Mouse (Mus musculus) liver, embryonic 14.5 days (tissue): ENCODE results near the gene Phf24.
A peak's percentile ranks its signal among the peaks of the same experiment; 100 is the strongest.

Experiments
- CTCF ChIP-seq: IDR thresholded peaks from 2 replicates; pipeline ENCODE4 v1.5.1; 2016; ENCODE audit warnings: antibody characterized with exemption, low read depth, control low read depth
- EP300 ChIP-seq: IDR thresholded peaks from 2 replicates; pipeline ENCODE4 v1.6.1; 2016; ENCODE audit warnings: antibody characterized with exemption, low read depth

GRCm38 (mm10) chr4:42902174-42902573 lies 14.3 kb upstream of the Phf24 start:
- TF ChIP-seq CTCF (peak; percentile 93), EP300 (no peak)
